Mouse (Mus musculus): Measurements from ENCODE around the gene Pecam1.
A peak's percentile ranks its signal among the peaks of the same experiment; 100 is the strongest.

Gene Pecam1

DNA sequence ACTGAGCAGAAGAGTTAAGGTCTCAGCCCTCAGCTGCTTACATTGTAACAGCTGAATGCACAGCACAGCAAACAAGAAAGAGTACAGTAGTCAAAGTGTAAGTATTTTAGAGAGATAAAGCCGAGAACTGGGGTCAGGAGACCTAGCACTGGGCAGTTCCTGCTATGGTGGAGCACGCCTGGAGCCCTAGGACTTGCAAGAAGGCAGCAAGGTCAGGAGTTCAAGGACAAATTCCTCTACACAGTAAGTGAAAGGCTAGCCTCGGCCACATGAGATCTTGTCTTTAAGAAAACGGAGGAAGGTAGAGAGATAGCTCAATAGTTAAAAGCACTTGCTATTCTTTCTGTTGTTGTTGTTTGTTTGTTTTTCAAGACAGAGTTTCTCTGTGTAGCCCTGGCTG lies 57.5 kb downstream of the Pecam1 start:
- no peak for ATAC-seq (ENCODE audit: low TSS enrichment)

DNA sequence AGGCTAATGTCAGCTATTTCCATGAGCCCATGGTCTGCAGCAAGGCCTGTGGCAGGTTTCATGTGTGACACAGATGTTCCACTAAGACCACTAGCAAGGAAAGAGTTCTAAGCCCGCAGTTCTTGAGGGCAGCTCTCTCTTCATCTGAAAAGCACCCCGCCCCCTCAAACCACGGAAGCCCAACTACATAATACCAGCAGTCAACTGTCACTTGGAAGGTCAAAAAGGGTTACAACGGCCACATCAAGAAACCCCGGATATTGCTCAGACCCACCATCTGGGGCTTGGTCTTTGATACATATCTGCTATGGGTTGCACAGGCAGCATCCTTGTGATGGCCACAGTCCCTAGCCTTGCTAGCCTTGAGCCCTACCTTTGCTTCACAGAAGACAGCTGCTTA lies 62.1 kb downstream of the Pecam1 start:
- no peak for ATAC-seq (ENCODE audit: low TSS enrichment)

DNA sequence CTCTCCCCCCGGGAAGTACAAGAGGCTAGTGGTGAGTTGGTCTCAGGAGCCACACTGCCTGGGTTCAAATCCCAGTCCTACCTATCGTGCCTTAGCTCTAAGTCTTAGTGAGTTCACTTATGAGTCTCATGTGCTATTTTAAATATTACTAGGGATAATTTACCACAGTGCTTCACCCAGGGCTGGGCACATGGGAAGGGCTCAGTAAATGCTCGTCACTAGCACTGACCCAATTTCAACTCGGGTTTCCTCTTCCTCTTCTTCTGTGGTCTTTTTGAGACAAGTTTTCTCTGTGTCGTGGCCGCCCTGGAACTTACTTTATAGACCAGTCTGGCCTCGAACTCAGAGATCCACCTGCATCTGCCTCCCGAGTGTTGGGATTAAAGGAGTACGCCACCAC lies 63.1 kb downstream of the Pecam1 start:
- no peak for ATAC-seq (ENCODE audit: low TSS enrichment)

DNA sequence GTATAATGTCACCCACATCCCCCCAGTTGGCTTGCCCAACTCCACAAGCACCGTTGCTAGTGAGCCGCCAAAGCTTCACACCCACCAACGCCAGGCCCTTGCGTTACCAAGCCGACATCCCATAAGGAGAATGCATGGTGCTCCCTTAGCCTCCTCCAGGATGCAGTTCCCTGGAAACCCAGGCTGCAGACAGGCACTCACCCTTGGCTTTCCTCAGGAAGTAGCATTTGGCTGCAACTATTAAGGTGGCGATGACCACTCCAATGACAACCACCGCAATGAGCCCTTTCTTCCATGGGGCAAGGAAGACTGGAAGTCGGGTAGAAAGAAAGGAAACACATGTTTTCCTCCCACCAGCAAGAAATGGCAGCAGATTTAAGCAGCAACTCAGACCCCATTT lies 66.4 kb downstream of the Pecam1 start:
- no peak for ATAC-seq (ENCODE audit: low TSS enrichment)

DNA sequence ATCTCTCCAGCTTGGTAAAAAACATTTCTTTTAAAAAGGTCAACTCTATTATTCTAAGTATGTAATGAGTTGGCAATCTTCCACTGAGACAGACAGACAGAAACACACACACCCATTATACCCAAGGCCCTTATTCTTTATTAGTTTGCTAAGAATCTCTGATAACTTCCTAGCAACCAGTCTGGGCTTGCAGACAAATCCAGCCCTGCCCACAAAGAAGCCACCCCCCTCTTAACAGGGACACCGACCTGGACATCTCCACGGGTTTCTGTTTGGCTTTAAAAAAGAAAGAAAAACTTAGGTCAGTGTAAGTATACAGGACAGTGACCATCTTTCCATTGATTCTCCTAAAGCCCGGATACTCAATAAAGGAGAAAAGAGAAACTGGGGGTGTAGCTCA lies 67.1 kb downstream of the Pecam1 start:
- ATAC-seq (ENCODE audit: low TSS enrichment) = no peak

DNA sequence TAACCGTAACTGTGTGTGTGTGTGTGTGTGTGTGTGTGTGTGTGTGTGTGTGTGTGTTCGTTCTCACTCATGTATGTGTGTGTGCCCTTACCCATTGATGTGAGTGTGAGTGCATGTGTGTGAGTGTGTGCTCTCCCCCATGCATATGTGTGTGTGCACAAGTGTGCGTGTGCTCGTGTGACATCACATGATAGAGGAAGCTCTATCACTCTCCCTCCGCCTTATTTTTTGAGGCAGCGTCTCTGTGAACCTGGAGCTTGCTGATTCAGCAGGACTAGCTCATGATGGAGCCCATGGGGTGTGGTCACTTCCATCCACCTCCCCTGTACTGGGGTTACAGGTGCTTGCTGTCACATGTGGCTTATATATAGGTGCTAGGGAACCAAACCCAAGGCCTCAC lies 69.3 kb downstream of the Pecam1 start:
- no peak for ATAC-seq (ENCODE audit: low TSS enrichment)

DNA sequence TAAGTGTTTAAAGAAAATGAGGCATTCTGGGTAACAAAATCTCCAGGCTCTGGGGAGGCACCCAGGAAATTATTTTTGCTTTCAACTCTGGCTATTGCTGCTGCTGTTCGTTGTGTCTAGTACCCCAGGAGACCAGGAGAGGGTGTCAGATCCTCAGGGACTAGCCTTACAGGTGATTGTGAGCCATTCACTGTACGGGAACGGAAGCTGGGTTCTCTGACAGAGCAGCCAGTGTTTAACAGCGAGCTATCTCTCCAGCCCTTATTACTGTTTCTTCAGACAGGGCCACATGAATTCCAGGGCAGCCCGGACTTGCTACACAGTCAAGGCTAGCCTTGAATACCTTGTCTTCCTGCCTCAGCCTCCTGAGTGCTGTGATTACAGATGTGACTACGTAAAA lies 70.6 kb downstream of the Pecam1 start:
- peak; percentile 47 for ATAC-seq (ENCODE audit: low TSS enrichment)

DNA sequence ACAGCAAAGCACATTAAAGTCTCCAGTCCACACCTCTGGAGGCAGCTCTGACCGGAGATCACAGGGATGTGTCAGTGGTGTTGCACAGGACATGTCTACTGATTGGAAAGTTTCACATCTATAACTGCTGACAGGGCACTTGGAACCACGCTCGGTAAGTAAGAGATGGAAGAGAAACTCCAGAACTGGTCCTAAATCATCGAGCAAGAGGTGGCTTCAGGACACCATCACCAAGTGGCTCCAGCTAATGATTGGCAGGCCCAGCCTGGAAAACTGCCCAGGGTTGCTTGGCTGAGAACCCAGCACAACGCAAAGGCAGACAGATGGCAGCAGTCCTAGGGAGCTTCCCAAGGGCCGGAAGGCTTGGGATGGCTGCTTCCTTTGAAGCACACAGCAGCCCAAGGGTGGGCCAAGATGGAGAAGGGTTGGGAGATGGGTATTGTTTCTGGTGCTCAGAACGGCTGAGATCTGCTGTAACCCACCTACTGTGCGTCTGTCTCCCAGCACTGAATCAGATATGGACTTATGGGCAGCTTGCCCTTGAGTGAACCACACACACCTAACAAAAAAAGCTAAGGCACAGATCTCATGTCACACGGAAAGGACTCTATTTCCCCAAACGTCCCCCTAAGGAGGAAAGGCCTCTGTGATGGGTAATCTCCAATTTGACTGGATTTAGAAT lies 72.4 kb downstream of the Pecam1 start:
- ATAC-seq (ENCODE audit: low TSS enrichment) = peak; percentile 50; the same call in 1 of the 2 replicates

DNA sequence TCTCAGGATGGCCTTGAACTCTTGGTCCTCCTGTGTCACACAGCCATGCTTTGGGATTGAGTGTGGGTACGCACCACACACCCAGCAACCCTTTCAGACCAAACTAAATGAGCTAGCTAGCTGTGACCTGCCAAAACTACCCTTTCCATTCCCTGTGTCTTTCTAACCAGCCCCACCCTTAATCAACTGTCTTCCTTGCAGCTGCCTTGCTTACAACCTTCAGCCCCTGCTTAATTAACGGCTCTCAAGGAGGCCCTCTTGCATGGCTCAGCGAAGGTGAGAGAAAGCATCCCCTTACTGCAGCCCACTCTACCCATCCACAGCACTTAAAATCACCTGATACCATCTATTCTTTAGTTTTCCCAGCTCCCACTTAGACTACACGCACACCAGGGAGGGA lies 73.1 kb downstream of the Pecam1 start:
- no peak for ATAC-seq (ENCODE audit: low TSS enrichment)

DNA sequence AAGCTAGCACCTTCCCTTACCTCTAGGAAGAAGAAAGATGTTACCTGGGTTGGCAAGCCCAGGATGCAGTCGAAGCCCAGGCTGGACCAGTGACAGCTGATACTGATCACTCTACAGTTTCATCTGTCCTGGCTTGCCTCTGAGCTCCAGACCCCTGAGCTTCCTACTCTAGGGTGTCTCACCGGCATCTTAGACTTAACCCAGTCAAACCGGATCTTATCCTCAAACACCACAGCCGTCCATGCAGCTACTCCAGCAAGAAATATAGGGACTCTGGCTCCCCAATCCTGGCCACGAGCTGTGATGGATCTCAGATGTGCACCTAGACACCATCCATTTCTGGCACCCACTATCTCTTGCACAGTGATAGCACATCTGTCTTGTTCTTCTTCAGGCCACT lies 74.6 kb downstream of the Pecam1 start:
- no peak for ATAC-seq (ENCODE audit: low TSS enrichment)

DNA sequence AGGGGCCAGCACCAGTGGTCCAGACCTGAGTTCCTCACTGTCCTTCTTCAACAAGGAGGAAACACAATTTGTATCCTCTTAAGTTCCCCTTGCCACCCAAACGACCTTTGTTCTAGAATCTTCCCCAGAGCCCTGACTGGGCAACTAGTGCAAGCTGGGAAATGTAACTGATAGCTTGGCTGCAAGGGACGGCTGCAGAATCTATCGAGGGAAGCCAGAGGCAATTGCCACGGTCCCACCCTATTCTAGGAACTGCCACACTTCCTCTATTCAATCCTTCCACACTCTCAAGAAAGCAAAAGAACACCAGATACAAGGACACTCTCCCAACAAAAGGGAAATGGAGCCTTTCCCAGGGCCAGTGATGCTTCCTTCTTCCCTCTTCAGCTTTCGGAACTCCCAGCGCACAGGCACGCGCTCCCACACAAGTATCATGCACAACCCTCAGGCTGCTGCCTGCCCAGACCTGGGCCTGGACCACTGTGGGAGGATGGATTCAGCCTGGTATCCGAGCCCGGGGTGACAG lies 75.2 kb downstream of the Pecam1 start:
- ATAC-seq (ENCODE audit: low TSS enrichment) = no peak

DNA sequence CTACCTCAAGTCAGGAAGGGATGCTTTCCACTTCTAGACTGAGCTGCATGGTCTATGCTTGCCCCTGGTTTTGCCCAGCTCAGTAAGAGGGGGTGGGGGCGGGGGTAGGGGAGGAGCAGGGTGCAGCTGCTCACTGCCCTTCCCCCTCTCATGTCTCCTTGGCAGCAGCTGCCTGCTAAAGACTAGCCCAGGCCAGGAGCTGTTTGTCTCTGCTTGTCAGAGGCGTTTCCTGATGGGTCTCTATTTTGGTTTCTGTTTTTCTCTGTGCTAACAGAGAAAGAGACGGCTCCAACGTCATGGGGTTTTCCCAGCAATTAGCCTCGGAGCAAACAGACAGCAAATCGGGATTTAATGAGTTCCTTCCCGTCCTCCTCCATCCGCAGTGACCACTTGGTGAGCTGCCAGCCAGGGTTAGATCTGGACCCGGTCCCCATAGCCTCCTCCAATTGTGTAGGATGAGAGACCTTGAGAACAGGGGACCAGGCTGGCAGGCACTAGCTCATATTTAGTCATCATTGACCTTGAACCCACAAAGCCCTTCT lies 75.7 kb downstream of the Pecam1 start:
- peak; percentile 53; the same call in 1 of the 2 replicates for ATAC-seq (ENCODE audit: low TSS enrichment)

DNA sequence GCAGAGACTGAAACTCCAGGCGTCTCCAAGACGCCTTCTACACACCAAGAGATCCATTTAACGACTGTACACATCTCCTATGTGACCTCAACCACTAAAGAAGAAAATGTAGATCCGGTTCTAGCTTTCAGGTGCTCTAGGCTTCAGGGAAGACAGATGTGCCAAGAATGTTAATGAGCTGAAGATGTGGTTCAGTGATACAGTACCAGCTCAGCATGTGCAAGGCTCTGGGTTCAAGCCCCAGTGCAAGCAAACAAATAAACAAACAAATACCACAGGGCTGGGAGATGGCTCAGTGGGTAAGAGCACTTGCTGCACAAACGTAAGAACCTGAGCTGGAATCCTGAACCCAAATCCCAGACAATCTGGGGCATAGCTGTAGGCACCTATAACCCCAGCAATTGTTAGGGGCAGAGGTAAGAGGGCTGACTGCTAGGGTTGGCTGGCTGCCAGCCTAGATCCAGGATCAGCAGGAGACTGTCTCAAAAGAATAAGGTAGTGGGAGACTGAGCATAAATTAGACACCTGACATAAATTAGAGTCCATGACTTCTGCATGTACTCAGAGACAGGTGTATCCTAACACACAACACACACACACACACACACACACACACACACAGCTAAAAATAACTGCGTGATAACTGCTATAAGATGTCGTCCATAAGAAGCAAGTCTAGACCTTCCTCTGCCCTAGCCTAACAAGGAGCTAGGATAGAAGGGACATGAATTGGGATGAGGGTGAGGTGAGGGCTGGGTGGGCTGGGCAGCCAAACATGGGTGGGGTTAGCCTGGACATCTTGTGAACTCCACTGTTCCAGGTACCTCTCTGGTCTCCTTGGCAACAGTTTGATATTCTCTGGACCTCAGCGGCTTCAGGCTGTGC lies 76.5 kb downstream of the Pecam1 start:
- ATAC-seq (ENCODE audit: low TSS enrichment) = no peak

DNA sequence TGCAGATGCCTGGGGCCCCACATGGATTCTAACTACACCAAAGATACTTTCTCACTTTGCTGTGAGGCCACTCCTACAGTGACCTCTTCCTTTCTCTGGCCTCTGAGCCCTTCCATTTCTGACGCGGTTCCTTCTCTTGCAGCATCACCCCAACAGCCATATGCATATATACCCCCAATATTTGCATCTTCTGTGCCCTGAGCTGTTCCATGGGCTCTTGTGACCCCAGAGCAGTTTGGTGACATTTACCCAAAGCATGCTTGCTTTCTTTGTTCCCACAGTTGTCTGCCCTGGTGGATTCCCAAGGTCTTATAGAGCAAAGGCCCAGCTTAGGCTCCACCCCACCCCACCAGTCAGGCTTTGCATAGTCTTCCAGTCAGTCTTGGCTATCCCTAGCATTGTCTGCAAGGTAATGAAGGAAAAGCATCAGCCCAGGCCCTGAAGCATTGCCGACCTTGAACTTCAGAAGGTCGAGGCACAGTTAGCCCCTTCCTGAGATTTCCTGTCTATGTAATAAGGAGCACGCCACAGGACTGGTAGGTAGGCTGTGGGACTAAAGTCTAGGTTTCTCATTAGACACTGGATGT lies 77.4 kb downstream of the Pecam1 start:
- ATAC-seq (ENCODE audit: low TSS enrichment) = no peak

DNA sequence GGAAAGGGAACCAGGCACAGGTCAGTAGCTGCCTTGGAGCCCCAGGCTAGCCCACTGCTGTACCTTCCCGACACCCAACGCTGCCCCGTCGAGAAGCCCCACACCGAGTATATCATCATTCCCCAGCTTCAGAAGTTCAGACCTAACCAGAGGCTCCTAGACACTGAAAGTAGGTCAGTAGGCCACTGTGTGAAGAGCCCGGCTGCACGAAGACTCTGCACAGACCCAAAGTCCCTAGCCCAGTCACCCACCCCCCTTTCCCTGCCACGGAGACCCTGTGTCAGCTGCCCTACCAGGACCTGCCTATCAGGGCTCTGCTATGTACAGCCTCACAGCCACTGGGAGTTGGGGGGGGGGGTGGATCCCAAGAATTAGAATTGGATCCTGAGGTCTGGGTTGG lies 78.6 kb downstream of the Pecam1 start:
- no peak for ATAC-seq (ENCODE audit: low TSS enrichment)

DNA sequence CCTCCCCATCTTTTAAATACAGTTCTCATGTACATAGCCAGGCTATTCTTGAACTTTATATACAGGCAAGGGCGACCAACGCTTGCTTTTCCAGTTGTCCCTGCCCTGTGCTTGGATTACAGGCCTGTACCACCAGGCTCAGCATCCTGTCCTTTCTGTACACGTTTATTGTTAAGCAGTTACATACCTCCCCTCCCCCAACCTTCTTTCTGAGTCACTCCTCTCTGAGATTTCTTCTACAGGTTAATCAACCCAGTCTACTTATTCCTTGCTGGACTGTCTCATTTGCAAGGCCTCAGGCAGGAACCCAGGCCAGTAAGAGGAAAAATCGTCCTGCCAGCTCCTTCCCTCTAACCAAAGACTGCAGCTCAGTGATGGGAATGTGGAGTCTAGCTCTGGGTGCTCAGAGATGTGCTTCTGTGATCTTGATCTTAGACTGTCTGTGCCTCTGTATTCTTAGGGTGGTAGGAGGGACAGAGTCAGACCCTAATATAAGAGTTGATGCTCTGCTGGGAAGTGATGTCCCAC lies 79.4 kb downstream of the Pecam1 start:
- no peak for ATAC-seq (ENCODE audit: low TSS enrichment)

DNA sequence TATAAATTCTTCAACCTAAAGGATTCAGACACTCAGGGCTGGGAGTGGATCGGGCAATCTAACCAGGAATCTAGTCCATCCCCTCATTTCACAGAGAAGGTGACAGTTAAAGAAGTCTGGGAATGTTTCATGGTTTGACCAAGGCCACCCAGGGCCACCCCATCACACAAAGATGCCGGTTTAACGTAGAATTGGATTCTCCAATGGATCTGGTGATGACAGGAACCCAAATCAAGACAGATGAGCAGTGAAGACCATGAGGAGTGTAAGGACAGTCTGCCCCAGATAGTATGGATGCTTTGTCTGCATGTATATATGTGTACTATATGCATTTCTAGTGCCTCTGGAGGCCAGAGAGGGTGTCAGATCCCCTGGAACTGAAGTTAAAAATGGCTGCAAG lies 80.2 kb downstream of the Pecam1 start:
- ATAC-seq (ENCODE audit: low TSS enrichment) = no peak

DNA sequence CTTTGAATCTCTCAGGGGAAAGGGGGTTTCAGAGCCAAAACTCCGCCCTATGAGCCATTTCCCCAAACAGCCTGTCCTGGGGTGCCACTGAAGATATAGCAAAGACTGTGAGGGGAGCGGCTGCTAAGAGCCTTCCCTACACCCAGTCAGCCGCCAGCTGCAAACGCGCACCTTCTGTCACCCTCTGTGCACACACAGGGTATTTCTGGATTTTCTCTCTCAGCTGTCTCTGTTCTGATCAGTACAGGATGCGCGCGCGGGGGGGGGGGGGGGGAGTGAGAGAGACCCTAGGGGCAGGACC lies 80.6 kb downstream of the Pecam1 start:
- ATAC-seq (ENCODE audit: low TSS enrichment) = no peak; the same call in 1 of the 2 replicates

DNA sequence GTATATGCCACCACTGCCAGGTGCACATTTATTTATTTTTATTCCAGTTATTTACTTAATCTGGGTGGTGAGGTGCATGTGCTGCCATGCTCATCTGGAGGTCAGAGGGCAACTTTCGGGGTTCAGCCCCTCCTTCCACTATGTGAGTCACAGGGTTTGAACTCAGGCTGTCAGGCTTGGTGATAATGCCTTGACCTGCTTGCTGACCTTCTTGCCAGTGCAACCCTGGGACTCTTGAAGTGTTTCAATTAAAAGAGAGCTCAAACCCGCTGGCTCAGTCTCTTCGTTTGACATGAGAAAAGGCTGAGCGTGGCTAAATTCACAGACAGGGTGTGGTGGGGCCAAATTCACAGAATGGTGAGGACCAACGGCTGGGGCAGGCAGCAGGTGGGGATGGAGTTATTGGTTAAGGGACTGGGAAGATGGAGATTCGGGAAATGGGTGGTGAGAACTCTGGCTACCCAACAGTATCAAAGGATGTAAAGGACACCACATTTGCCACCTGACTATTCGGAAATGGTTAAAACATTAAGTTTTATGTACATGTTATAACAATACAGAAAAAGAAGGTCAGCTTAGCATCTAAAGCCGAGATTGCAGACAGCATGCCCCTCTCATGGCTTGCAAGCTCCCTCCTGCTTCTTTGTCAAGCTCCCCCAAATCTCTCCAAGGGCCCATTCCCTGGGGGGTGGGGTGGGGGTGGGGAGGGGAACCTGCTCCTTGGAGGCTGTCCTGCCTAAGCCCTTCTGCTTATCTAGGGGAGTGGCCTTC lies 81.1 kb downstream of the Pecam1 start:
- ATAC-seq (ENCODE audit: low TSS enrichment) = no peak

DNA sequence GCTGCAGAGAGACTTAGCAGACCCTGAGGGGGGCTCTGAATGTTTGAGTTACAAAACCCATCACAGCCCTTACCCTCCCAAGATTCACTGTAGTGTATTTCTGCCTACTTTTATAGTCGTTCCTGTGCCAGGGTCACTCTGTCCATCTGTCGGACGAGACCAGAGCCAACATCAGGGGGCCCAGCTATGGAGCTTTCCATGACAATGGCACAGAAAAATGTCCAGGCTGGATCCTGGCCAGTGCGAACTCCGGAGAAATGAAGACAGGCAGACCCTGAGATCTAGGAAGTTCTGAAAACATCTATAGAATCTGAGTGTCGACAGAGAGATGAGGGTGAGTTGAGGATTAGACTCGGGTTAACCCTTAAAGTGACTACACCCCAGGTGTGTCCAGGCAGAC lies 82.1 kb downstream of the Pecam1 start:
- ATAC-seq (ENCODE audit: low TSS enrichment) = no peak

DNA sequence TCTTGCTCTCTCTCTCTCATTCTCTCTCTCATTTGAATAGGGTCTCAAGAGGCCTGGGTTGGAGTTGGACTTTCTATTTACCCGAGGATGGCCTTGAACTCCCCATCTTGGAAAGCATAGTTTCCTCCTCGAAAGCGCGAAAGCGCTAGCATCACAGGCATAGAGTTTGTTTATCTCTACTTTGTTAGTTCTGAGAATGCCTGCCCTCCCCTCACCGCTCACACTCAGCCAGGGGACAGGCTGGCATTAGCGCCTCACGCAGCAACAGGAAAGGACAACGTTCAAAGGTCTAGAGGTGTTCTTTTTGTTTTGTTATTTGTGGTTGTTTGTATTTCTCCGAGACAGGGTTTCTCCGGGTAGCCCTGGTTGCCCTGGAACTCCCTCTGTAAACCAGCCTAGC lies 82.6 kb downstream of the Pecam1 start:
- no peak for ATAC-seq (ENCODE audit: low TSS enrichment)

Data from frontal cortex, adult (tissue).